Mouse (Mus musculus) ES-Bruce4 (cell line): ENCODE data around the gene Fars2.

Source experiments
- CTCF ChIP-seq: IDR thresholded peaks from one replicate; pipeline ENCODE4 v1.8.1; 2011; ENCODE audit warnings: low read depth, low read length
- POLR2A ChIP-seq: IDR thresholded peaks from one replicate; pipeline ENCODE4 v1.8.1; 2011; ENCODE audit warnings: low read length; ENCODE audit not compliant: insufficient read depth

DNA sequence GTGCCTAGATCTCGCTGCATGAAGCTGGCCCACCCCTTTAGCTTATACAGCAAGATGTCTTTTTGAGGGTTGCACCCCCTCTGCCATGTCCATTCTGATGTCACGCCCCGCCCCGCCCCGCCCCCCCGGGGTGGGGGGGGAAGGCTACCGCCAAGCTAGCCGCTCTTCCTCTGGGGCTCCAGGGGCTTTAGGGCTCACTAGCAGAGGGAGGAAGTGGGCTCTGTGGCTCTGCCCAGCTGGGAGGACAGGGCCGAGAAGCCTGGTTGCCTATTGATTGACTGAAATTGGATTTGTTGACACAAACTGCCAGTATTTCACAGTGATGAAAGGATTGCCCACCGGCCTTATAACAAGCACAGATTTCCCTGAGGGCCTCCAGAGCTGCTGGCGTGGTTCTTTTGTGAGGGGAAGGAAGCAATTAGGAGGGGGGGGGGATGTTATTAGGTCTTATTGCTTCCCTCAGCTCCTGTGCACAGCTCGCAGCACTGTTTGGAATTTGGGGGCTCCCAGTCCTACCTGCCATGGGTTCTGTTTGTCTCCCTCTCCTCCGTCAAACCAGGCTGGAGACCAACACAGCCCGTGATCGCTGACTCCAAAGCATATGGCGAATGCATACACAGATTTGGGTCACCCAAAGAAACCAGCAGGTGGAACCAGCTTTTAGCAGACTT is 466.4 kb downstream of the Fars2 start:
- TF ChIP-seq POLR2A (no peak), CTCF (no peak)
